Mouse (Mus musculus): ENCODE data around the gene Arid1b.

Arid1b gene

DNA sequence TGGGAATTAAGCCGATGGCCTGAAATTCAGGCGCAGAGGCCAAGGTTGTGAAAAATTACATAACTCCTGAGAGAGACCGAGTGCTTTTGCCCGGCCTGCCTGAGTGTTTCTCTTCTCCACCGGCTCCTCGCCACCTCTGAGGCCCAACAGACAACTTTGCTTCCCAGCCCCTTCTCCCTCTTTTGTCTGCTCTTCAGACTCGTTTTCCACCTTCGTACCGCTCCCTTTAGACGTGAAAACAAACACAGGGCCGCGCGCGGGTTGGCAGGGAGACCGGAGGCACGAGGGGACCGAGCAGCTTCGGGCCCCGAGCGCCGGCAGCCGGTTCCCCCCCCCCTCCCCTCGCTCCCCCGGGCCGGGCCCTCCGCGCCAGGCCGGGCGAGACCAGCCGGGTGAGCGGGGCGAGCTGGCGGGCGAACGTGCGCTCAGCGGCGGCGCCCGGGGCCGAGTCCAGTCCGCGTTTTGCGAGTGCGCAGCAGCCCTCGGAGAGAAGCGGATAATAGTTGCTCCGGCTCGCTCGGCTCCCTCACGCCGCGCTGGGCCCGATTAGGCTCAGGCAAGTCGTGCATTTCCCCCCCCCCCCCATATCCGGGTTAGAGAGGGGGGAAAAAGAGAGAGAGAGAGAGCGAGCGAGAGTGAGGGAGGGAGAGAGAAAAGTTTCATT lies at the start of gene Arid1b:
TSS of gene Arid1b (plus strand) at position 493 of the 664 bp plus-strand sequence.
- in situ Hi-C loops (cut with MboI, MseI) = no loop called here

DNA sequence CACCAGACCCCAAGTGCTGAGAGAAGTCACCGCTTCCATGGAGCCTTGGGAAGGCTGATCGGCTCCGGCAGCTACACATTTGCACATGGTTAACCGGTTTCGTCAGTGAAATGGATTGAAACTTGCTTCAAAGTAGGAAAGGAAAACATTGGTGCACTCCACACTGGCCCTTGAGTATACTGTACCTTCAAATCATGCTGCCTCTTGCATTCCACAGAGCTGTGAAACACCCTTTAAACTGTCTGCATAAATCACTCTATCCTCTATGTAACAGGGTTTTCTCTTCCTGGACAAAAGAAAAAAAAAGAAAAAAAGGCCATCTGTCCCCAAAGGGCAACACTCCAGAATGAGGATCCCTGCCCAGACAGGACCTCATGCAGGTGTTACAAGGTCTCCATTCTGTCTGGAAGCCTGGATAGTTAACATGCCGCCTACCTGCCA lies 48.8 kb upstream of the Arid1b start:
- in situ Hi-C loops (cut with MboI, MseI) = no loop called here

DNA sequence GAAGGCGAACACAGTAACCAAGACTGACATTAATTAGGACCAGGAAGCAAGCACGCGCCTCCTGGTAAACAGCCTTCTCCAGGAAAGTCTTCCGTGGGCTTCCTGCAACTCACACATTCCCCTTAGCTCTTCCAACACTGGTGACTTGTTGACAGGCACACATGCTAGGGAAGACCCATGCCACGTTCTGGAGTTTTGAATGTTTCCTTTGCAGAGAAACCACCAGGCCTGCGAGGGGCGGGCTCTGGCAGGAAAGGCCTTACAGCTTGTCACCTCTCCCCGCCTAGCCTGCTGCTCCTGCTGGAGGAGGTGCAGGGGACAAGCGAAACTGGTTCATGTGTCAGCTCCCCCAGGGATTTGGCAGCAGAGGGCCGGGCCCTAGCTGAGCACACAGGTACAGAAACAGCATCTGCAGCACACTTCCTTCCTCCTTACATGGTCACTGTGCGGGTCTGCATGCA lies 48.2 kb upstream of the Arid1b start:
- in situ Hi-C loops (cut with MboI, MseI) = no loop called here

DNA sequence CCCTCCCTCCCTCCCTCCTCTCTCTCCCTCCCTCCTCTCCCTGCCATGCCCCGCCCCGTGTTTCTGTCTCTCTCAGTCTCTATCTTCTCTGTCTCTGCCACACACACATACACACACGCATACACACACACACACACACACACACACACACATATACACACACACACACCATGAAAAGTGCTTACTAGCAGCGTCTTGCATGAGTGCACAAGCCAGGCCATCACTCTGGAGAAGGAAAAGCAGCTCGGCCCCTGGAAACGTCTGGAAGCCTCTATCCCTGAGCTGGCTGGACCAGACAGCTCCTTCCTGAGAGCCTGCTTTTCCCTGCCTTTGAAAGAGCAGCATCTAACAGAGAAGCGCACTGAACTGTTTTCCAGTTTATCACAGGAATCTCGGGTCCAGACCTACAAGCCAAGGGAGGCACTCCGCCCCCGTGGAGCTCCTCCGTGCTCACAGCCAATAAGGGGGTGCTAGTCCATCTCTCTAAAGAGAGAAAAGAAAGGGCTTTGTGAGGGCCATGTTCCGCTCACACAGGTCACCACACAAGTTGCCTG lies 47.6 kb upstream of the Arid1b start:
- in situ Hi-C loops (cut with MboI, MseI) = no loop called here

DNA sequence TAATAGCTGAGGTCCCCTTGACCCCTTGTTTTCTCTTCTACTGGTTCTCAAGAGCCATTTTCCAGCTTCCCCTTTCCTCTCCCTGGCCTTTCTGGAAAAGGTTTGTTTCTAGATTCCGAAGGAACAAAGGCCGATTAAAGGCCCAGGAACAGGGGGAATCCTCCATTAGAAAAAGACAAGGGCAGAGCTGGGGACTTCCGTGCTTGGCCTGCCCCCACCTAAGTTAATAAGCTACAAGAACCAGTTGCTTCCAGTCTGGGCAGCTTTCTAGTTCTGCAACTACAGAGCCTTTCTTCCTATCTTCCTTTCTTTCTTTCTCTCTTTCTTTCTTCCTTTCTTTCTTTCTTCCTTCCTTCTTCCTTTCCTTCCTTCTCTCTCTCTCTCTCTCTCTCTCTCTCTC lies 47.1 kb upstream of the Arid1b start:
- in situ Hi-C loops (cut with MboI, MseI) = no loop called here

- in situ Hi-C loops (cut with MboI, MseI) = no loop called here
These were observed 46.7 kb upstream of the Arid1b start for GRCm38 (mm10) chr17:4947439-4947838.

DNA sequence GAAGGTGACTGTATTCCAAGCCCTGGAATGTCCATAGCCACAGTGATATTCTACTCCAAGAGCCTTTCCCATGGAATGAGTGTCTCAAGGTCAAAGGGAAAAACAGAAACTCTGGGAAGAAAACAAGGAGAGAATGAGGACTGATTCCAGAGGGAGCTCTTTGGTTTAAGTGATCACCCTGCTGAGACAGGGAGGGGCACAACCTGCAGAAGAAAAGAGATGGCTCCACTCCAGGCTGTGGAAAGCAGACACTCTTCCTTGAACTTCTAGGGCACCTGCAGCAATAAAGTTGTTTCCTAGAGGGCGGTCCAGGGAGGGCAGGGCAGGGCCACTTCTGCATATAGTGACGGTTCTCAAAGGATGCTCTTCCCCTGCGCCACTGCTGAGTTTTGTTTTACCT lies 45.6 kb upstream of the Arid1b start:
- in situ Hi-C loops (cut with MboI, MseI) = no loop called here

- in situ Hi-C loops (cut with MboI, MseI) = no loop called here
These were observed 39.7 kb upstream of the Arid1b start for GRCm38 (mm10) chr17:4954431-4954830.

DNA sequence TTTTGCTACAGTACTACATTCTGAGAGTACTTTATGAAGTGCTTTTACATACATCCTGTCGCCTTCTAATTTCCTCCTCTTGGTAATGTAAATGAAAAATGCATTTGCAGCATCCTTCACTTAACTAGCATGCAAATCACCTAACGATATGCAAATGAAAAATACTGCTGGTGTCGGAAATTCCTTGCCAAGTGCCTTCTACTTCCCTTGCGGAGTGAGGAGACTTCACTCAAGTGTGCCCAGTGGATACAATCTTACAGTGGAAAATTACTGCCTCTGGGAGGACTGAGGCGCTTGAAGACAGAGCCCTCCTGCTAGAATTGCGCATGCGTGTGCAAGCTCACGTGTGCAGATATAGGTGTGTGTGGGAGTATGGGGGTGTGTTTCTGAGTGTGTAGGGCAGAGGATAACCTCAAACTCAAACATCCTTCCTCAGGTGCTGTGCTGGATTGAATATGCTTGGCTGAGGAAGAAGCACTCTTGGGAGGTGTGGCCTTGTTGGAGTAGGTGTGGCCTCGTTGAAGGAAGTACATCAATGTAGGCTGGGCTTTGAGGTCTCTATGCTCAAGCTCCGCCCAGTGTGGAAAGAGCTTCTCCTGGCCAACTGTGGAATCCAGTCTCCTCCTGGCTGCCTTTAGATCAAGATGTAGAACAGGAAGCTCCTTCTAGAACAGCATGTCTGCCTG lies 29.8 kb upstream of the Arid1b start:
- in situ Hi-C loops (cut with MboI, MseI) = loop anchor here (5.0 kb wide), 1 partner anchor 177 kb away; no protein-coding TSS in a partner anchor

- in situ Hi-C loops (cut with MboI, MseI) = no loop called here
These were observed 26.9 kb upstream of the Arid1b start for GRCm38 (mm10) chr17:4967201-4967600.

- in situ Hi-C loops (cut with MboI, MseI) = no loop called here
These were observed 26.1 kb upstream of the Arid1b start for GRCm38 (mm10) chr17:4968035-4968434.

DNA sequence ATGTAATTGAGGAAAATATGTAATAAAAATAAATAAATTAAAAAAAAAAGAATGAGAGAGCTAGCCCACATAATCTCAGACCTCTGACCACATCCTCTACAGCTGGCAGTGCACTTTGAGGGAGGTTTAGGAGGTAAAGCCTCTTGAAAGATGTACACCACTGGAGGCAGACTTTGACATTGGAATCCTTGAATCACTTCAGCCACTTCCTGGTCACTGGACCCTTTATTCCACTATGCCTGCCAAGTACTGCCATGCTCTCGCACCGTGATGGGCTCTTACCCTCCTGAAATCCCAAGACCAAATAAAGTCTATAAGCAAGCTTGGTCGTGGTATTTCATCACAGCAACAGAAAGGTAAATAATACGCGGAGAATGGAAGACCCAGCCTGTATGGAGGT lies 25.3 kb upstream of the Arid1b start:
- in situ Hi-C loops (cut with MboI, MseI) = no loop called here

- in situ Hi-C loops (cut with MboI, MseI) = no loop called here
These were observed 21.9 kb upstream of the Arid1b start for GRCm38 (mm10) chr17:4972261-4972660.

GRCm38 (mm10) chr17:4974736-4975135 lies 19.4 kb upstream of the Arid1b start:
- in situ Hi-C loops (cut with MboI, MseI) = no loop called here

GRCm38 (mm10) chr17:4980151-4980550 lies 14.0 kb upstream of the Arid1b start:
- in situ Hi-C loops (cut with MboI, MseI) = no loop called here

DNA sequence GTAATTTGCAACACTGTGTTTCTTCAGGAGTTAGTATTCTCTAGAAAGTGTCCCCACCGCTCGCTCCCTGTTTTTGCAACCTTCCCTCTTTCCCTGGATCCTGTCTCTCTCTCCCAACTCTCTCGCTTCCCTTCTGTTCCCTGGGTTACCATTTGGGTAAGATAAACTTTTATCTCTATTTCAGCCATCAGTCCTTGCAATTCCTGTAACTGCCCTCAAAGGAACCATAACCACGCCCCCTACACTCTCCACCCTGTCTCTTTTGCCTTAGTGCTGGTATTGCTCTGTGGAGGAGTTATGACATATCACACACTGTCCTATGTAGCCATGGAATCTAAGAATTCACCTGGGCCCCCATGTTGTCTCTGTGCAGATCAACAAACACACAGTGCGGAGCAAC lies 11.3 kb upstream of the Arid1b start:
- in situ Hi-C loops (cut with MboI, MseI) = no loop called here

- in situ Hi-C loops (cut with MboI, MseI) = no loop called here
These were observed 9.4 kb upstream of the Arid1b start for GRCm38 (mm10) chr17:4984691-4985090.

- in situ Hi-C loops (cut with MboI, MseI) = no loop called here
These were observed 3.1 kb upstream of the Arid1b start for GRCm38 (mm10) chr17:4990911-4991560.

DNA sequence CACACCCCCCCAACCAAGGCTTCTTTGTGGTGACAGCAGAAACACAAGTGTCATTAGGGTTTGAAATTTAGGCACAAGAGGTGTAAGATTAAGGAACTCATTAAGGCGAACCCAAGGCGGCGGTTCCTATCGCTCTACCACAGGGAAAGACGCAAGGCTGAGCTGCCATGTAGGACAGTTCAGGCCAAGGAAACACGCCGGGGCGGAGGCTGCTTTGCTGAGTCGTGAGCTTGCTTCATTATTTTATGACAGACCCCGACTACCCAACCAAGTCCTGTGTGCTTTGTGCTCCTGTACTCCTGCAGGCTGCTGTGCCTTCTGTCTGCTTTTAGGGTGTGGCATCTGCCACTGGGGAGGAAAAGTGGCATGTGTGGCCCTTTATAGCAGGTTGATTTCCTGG lies 2.5 kb upstream of the Arid1b start:
- in situ Hi-C loops (cut with MboI, MseI) = no loop called here

GRCm38 (mm10) chr17:4993497-4993839 lies 664 bp upstream of the Arid1b start:
- in situ Hi-C loops (cut with MboI, MseI) = no loop called here

DNA sequence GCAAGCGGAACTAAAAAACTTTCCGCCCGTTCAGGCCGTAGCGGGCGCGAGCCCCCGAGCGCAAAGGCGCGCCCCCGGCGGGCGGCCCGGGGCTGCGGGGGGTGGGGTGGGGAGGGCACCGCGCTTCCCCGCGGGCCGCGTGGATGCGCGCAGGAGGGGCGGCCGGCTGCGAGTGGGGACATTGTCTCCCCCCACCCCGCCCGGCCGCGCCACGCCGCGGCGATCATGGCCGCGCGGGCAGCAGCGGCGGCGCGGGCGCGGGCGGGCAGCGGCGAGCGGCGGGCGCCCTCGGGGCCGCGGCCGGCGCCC lies 326 bp downstream of the Arid1b start:
- in situ Hi-C loops (cut with MboI, MseI) = no loop called here

GRCm38 (mm10) chr17:4994813-4995560 lies 855 bp downstream of the Arid1b start:
- in situ Hi-C loops (cut with MboI, MseI) = loop anchor here (5.0 kb wide), 1 partner anchor 88 kb away; no protein-coding TSS in a partner anchor

Measured in T-helper 1 cell (primary cell).